Mouse (Mus musculus): ENCODE measurements around the gene Hscb. TPM values are rescaled to one million over a fixed set of nuclear protein-coding genes. Genes with fewer than 3 reads are reported as not detected.

Hscb gene
- polyA plus RNA-seq, 1 experiment from 2014 or later, result 20.6 TPM

DNA sequence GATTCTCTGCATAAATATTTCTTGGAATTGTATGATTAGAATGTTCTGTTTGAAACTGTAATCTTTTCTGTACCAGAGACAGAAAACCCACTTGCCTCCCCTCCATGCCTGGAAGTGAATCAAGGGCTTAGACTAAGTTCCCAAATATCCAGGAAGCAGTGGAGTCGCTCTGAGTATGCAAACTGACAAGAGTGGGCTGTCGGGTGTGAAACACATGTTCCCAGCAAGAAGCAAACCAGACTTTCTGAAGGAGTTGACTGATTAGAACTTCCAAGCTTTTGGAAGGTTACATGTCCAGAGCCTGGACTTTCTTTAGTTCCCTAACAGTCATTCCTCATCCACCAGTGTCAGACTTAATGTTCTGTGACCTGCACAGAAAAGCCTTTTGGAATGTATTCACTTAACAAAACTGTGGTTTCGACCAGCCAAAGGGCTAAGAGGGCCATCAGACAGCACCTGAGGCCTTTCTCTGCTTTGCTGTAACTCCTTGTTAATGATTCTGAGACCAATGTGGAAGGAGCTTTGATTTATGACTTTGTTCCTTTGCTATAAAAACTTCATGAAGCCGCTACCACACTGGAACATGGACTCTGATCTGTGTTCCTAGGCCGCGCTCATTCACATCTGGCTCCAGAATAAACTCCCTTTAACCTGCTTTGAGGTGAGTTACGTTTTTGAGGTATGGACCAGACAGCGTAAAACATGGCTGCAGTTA lies 12.6 kb downstream of the Hscb start:
- Histone ChIP-seq H3K4me2 (no peak overlapping the region), H3K27ac (no peak overlapping the region), H3K9ac (no peak overlapping the region), H3K4me1 (no peaks in the 10 kb centered on the region), H3K36me3 (replicated peaks) (no peaks in the 10 kb centered on the region), H3K27me3 (no peaks in the 10 kb centered on the region), H3K9me3 (no peaks in the 10 kb centered on the region), H3K4me3 (replicated peaks) (no peak overlapping the region)
- WGBS, result 91% methylated on average over 8 of the region's 8 CpGs
- no peak for ATAC-seq (ENCODE audit: low FRiP score)

GRCm38 (mm10) chr5:110824421-110824820 lies 15.2 kb downstream of the Hscb start:
- Histone ChIP-seq H3K9me3 (no peaks in the 10 kb centered on the region), H3K27me3 (no peaks in the 10 kb centered on the region), H3K9ac (no peak overlapping the region), H3K4me1 (no peaks in the 10 kb centered on the region), H3K36me3 (replicated peaks) (no peaks in the 10 kb centered on the region), H3K4me2 (no peak overlapping the region), H3K4me3 (replicated peaks) (no peak overlapping the region), H3K27ac (no peak overlapping the region)
- WGBS, result 92% methylated on average over 4 of the region's 4 CpGs
- ATAC-seq (ENCODE audit: low FRiP score), result no peak

- Histone ChIP-seq H3K36me3 (replicated peaks) (peaks cover 15% of the 10 kb centered on the region), H3K9me3 (no peaks in the 10 kb centered on the region), H3K4me3 (replicated peaks) (peak within 1 kb of the TSS; percentile 85), H3K4me2 (peak within 1 kb of the TSS; percentile 99), H3K27ac (peak within 1 kb of the TSS; percentile 87), H3K27me3 (no peaks in the 10 kb centered on the region), H3K9ac (peak within 1 kb of the TSS; percentile 96), H3K4me1 (peaks cover 39% of the 10 kb centered on the region)
- under 1% methylated on average over 76 of the region's 80 CpGs for WGBS
- peak; percentile 95 for ATAC-seq (ENCODE audit: low FRiP score)
Observed at GRCm38 (mm10) chr5:110809667-110810325, 29.8 kb downstream of the Hscb start, which contains the start of gene Ulk1. Gene Ulk1, minus strand, starts transcription at chr5:110810097.

- ATAC-seq (ENCODE audit: low FRiP score), result no peak; the same call in none of the 2 replicates
- no peaks in the 10 kb centered on the region for H3K9me3 ChIP-seq
- peak overlapping the region; percentile 96 for H3K9ac ChIP-seq
- WGBS, result 2% methylated on average over 27 of the region's 27 CpGs
- H3K27ac ChIP-seq, result peak overlapping the region; percentile 87
- peak overlapping the region; percentile 99 for H3K4me2 ChIP-seq
- peak overlapping the region; percentile 85 for H3K4me3 ChIP-seq (replicated peaks)
- peaks cover 18% of the 10 kb centered on the region for H3K36me3 ChIP-seq (replicated peaks)
- H3K4me1 ChIP-seq, result peaks cover 39% of the 10 kb centered on the region
- no peaks in the 10 kb centered on the region for H3K27me3 ChIP-seq
Observed at GRCm38 (mm10) chr5:110808821-110809666, 30.5 kb downstream of the Hscb start.

DNA sequence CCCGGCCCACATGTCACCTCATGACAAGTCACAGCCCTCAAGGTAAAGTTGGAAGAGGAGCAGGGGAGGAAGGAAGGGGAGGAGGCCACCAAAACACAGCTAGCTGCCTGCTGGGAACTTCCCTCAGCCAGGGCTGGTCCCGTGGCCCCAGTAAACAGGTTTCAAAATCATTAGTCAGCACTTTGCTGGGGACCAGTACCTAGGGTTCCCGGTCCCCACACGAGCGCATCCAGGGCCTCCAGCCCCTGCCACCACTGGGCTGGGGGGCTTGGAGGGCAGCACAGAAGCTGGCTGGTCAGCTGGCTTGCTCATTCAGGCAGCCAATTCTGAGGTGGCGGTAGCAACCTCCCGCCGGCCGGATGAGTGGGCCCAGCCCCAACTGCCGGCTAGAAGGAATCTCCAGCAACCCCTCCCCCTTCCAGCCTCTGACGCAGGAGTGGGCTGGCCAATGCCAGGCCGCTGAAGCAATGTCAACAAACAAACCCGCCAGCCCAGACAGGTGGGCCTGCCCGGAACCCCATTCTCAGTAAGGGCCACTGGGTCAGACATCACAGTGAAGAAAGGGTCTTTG lies 31.4 kb downstream of the Hscb start:
- WGBS, result 5% methylated on average over 14 of the region's 14 CpGs
- no peaks in the 10 kb centered on the region for H3K9me3 ChIP-seq
- ATAC-seq (ENCODE audit: low FRiP score), result peak; percentile 59; the same call in 1 of the 2 replicates
- peak overlapping the region; percentile 99 for H3K4me2 ChIP-seq
- H3K36me3 ChIP-seq (replicated peaks), result peaks cover 25% of the 10 kb centered on the region
- H3K4me3 ChIP-seq (replicated peaks), result peak overlapping the region; percentile 85
- peak overlapping the region; percentile 96 for H3K9ac ChIP-seq
- H3K27me3 ChIP-seq, result no peaks in the 10 kb centered on the region
- no peak overlapping the region for H3K27ac ChIP-seq
- H3K4me1 ChIP-seq, result peaks cover 39% of the 10 kb centered on the region

DNA sequence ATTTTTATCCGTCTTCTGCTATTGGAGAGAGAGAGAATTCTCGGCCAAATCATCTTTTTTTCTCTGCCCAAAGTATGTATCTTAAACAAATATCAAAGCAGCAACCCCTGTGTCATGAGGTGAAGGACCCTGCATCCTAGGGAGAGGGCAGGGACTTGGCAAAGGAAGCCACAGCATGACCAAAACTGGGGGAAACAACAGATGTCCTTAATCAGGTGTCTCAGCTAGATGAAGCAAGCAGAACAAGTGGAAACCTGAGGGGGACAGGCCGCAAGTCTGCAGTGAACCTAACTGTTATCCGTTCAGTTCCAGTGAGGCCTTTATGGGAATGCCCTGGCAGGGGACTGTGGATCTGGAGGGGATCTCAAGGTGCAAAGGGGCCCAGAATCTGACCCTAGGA lies 32.1 kb downstream of the Hscb start:
- H3K36me3 ChIP-seq (replicated peaks), result peaks cover 27% of the 10 kb centered on the region
- no peak overlapping the region for H3K27ac ChIP-seq
- 90% methylated on average over 4 of the region's 4 CpGs for WGBS
- H3K4me1 ChIP-seq, result peaks cover 39% of the 10 kb centered on the region
- H3K4me3 ChIP-seq (replicated peaks), result peak overlapping the region; percentile 85
- H3K9me3 ChIP-seq, result no peaks in the 10 kb centered on the region
- no peak for ATAC-seq (ENCODE audit: low FRiP score)
- H3K27me3 ChIP-seq, result no peaks in the 10 kb centered on the region
- peak overlapping the region; percentile 99 for H3K4me2 ChIP-seq
- peak overlapping the region; percentile 96 for H3K9ac ChIP-seq

GRCm38 (mm10) chr5:110806676-110807075 lies 32.9 kb downstream of the Hscb start:
- Histone ChIP-seq H3K36me3 (replicated peaks) (peaks cover 31% of the 10 kb centered on the region), H3K27ac (no peak overlapping the region), H3K4me2 (no peak overlapping the region), H3K27me3 (no peaks in the 10 kb centered on the region), H3K4me3 (replicated peaks) (no peak overlapping the region), H3K9me3 (no peaks in the 10 kb centered on the region), H3K4me1 (peaks cover 39% of the 10 kb centered on the region), H3K9ac (no peak overlapping the region)
- 87% methylated on average over 1 of the region's 1 CpGs for WGBS
- ATAC-seq (ENCODE audit: low FRiP score), result no peak

- Histone ChIP-seq H3K9ac (no peak overlapping the region), H3K9me3 (no peaks in the 10 kb centered on the region), H3K4me2 (no peak overlapping the region), H3K4me1 (peaks cover 39% of the 10 kb centered on the region), H3K36me3 (replicated peaks) (peaks cover 33% of the 10 kb centered on the region), H3K4me3 (replicated peaks) (no peak overlapping the region), H3K27me3 (no peaks in the 10 kb centered on the region), H3K27ac (no peak overlapping the region)
- no peak for ATAC-seq (ENCODE audit: low FRiP score)
- WGBS, result 91% methylated on average over 4 of the region's 4 CpGs
Observed at GRCm38 (mm10) chr5:110806154-110806553, 33.4 kb downstream of the Hscb start.

- Histone ChIP-seq H3K36me3 (replicated peaks) (peaks cover 52% of the 10 kb centered on the region), H3K27ac (no peak overlapping the region)
- WGBS, result 92% methylated on average over 7 of the region's 7 CpGs
Observed at GRCm38 (mm10) chr5:110804012-110804743, 35.4 kb downstream of the Hscb start.

DNA sequence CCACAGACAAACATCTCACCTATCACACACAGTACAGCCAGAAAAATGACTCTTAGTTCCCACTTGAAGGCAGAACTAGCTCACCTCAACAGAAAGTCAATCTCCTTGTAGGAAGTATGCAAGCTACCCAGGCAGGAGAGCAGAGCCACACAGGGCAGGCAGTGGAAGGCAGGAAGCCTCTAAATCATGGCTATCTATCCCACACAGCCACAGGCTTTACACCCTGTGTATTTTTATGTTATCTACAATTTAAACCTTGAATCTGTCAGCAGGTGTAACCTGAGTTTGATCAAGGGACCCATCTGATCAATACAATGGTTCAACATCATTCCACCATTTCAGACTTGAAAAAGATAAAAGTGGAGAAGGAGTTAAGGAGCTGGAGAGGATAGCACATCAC lies 36.8 kb downstream of the Hscb start:
- H3K27ac ChIP-seq, result no peak overlapping the region

More at GRCm38 (mm10) chr5:110804012-110804743, 35.4 kb downstream of the Hscb start:
- peaks cover 38% of the 10 kb centered on the region for H3K4me1 ChIP-seq
- no peak overlapping the region for H3K4me3 ChIP-seq (replicated peaks)
- H3K9me3 ChIP-seq, result no peaks in the 10 kb centered on the region
- no peak overlapping the region for H3K9ac ChIP-seq
- ATAC-seq (ENCODE audit: low FRiP score), result no peak
- no peaks in the 10 kb centered on the region for H3K27me3 ChIP-seq
- H3K4me2 ChIP-seq, result no peak overlapping the region

DNA sequence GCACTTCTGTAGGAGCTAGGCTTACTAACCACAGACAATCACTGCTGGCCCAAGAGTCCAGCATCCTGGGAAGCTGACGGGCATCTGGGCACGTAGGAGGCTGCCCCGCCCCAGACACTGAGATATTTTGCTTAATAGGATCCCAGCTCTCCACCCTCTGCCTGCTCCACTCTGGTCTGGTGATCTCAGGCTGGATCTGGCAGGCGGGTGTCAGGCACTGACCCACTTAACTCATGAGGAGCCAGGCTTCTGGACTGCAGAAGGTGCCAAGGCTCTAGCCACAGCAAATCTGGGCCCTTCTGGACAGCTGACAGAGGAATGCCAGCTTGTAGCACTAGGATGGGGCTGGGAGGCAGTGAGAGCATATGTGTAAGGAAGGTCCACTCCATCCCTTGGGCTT lies 37.4 kb downstream of the Hscb start:
- no peak for ATAC-seq (ENCODE audit: low FRiP score)
- Histone ChIP-seq H3K4me3 (replicated peaks) (no peak overlapping the region), H3K9ac (no peak overlapping the region), H3K27ac (no peak overlapping the region), H3K36me3 (replicated peaks) (peaks cover 68% of the 10 kb centered on the region), H3K27me3 (no peaks in the 10 kb centered on the region), H3K4me1 (peaks cover 18% of the 10 kb centered on the region), H3K9me3 (no peaks in the 10 kb centered on the region), H3K4me2 (no peak overlapping the region)
- 90% methylated on average over 4 of the region's 4 CpGs for WGBS

More for the DNA sequence above, 36.8 kb downstream of the Hscb start:
- Histone ChIP-seq H3K36me3 (replicated peaks) (peaks cover 65% of the 10 kb centered on the region), H3K4me2 (no peak overlapping the region), H3K4me1 (peaks cover 24% of the 10 kb centered on the region), H3K9ac (no peak overlapping the region), H3K27me3 (no peaks in the 10 kb centered on the region), H3K4me3 (replicated peaks) (no peak overlapping the region), H3K9me3 (no peaks in the 10 kb centered on the region)
- no peak for ATAC-seq (ENCODE audit: low FRiP score)
